Mouse (Mus musculus) left cerebral cortex, postnatal 25 days (tissue): ENCODE results near the gene Sval1. TPM values are rescaled to one million over a fixed set of nuclear protein-coding genes. Genes with fewer than 3 reads are reported as not detected.

Experiments used
- DNase-seq, 2 experiments: peaks; one replicate each; pipeline ENCODE4 v3.0.0; 2022; ENCODE audit warnings: low spot score in 2 of 2, mixed read lengths in 1 of 2
- intact Hi-C: fragments of 180-260 bp; cut with DNase I; formaldehyde crosslinking; loops from one replicate; pipeline ENCODE4 v1.15.1; 2025
- total RNA-seq, 2 experiments: library from RNA; stranded (reverse); gene quantifications; 2 replicates each; pipeline ENCODE4 v1.2.3; 2021

Sval1 gene
- total RNA-seq, result not detected

DNA sequence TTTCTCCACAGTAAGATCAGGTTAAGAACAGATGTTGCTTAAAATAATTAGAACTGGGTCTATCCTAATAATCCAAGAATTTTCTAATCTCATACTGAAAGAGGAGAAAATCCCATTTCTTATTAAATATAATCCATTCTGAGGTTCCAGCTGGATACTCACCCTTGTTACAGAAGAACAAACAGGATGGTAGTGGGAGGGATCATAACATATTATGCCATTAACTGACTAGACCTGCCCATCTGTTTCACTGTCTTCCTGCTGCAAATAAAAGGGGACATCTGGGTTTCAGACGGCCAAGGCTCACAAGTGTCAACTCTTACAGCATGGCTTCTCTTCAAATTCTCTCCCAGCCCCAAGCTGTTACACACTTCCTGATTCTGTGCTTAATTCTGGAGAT lies at the start of gene Sval1:
Gene Sval1 (plus strand): TSS at position 301 of the 400 bp plus-strand sequence.
- DNase-seq, result no peak
- intact Hi-C loops, result no loop called here

DNA sequence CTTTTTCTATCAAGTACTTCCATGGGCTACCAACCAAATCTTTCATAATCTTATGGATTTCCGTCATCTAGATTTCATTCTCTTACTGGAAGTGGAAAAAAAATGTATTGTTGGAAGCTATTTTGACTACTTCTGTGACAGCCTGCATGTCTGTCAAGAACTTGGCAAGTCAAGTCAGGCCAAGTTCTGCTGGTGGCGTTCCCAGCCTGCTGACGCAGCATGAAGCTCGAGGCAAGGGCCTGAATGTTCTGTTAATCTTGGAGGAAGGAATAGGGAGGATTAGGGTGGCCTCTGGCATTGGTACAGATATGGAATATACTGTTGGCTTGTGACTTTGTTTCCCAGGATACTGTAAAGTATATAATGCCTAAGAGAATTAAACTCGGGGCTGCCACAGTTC lies 39.8 kb upstream of the Sval1 start:
- no peak for DNase-seq
- intact Hi-C loops, result loop anchor here (5.0 to 10.0 kb wide), 2 partner anchors 133 to 156 kb away; no protein-coding TSS in a partner anchor

DNA sequence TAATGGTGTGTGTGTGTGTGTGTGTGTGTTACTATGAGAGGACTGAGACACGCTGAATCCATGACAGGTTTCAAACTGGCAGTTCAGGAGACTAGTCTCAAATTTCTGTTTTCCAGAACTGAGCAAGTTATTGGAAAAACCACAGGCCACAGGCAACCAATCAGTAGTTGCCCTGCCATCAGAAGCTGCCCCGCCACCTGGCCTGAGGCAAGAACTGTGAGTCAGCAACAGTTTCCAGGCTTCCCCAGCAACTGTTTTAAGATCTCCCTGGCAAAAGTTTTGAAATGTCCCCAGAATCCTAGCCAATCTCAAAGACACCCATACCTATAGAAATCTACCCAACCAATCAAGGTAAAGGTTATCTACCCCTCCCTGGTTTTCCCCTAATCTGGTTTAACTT lies 36.5 kb upstream of the Sval1 start:
- intact Hi-C loops, result loop anchor here (5.0 to 10.0 kb wide), 2 partner anchors 130 to 152 kb away; no protein-coding TSS in a partner anchor
- DNase-seq, result no peak

DNA sequence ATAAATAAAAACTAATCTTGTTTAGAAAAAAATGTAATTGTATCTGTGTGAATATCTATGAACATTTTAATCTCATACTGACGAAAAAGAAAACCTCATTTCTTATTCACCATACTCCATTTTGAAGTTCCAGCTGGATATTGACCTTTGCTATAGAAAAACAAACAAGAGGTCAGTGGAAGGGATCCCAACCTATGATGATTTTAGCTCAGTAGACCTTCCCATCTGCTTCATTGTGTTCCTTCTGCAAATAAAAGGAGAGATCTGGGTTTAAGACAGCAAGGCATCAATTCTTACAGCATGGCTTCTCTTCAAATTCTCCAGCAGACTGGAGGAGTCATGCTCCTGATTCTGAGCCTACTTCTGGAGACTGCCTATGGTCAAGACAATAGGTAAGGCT lies 16.4 kb downstream of the Sval1 start, which contains the start of gene Sval3:
Gene Sval3 (plus strand): TSS at position 301 of the 400 bp plus-strand sequence.
- intact Hi-C loops, result no loop called here
- DNase-seq, result no peak

Other genes with a start within 250 kb of the Sval1 start
- gene Kel, start 247.3 kb upstream of the Sval1 start, total RNA-seq, result not detected
- not detected for gene Olfr459, start 176.5 kb upstream of the Sval1 start, total RNA-seq
- not detected for gene Pip, start 104.1 kb upstream of the Sval1 start, total RNA-seq
- gene Sval2, start 98.6 kb upstream of the Sval1 start, total RNA-seq, result not detected
- not detected for gene Sval3, start 16.5 kb downstream of the Sval1 start, total RNA-seq
- not detected for gene Sva, start 86.8 kb downstream of the Sval1 start, total RNA-seq
- gene Tas2r139, start 189.3 kb downstream of the Sval1 start, total RNA-seq, result not detected